In genomic region chr11:80778916-80779526, GRCm38 (mm10) we compare ENCODE assay signal across 7 mouse cellular contexts. TPM values are rescaled to one million over a fixed set of nuclear protein-coding genes. Genes with fewer than 3 reads are reported as not detected.
A peak's percentile ranks its signal among the peaks of the same experiment; 100 is the strongest.
DNase-seq lines count a peak whose midpoint lies in the region; ATAC-seq and TF ChIP-seq lines count a peak whose summit lies in the region.

No protein-coding gene starts in this region.

- no peaks in the 10 kb centered on the region for H3K36me3 ChIP-seq in forebrain, embryonic 11.5 days (ENCODE audit: control insufficient read depth, insufficient read depth, low read length)
- no peaks in the 10 kb centered on the region for H3K36me3 ChIP-seq in limb, embryonic 14.5 days (ENCODE audit: control insufficient read depth, insufficient read depth, low read length)
- no peaks in the 10 kb centered on the region for H3K36me3 ChIP-seq in stomach, postnatal 0 days (ENCODE audit: control insufficient read depth, insufficient read depth, low read length)

- TF ChIP-seq POLR2A in limb, embryonic 14.5 days (IDR thresholded peaks at IDR 0.05; ENCODE audit: borderline replicate concordance, extremely low read depth, insufficient read depth, insufficient read length): no peak

- H3K9ac ChIP-seq in forebrain, embryonic 11.5 days (ENCODE audit: low read length): peak overlapping the region; percentile 59
- peak overlapping the region; percentile 59 for H3K9ac ChIP-seq in limb, embryonic 14.5 days (ENCODE audit: low read depth, low read length, severe bottlenecking)
- peak overlapping the region; percentile 72 for H3K9ac ChIP-seq in stomach, postnatal 0 days (ENCODE audit: low read length)

- H3K27ac ChIP-seq in forebrain, embryonic 11.5 days (ENCODE audit: low read depth, low read length): no peak overlapping the region
- H3K27ac ChIP-seq in limb, embryonic 14.5 days (replicated peaks; ENCODE audit: low read depth, low read length): no peak overlapping the region
- H3K27ac ChIP-seq in stomach, postnatal 0 days (replicated peaks): peak overlapping the region; percentile 94

- WGBS in forebrain, embryonic 11.5 days: 5% methylated on average over 18 of the region's 18 CpGs
- WGBS in limb, embryonic 14.5 days: 3% methylated on average over 18 of the region's 18 CpGs
- 4% methylated on average over 18 of the region's 18 CpGs for WGBS in stomach, postnatal 0 days

- DNase-seq in retina, postnatal 1 day: peak; percentile 7
- no peak for DNase-seq in retina, embryonic 14.5 days (ENCODE audit: low spot score)
- no peak for DNase-seq in forebrain, embryonic 11.5 days (ENCODE audit: low spot score)
- no peak for DNase-seq in limb, embryonic 14.5 days (ENCODE audit: low spot score)
- DNase-seq in stomach, postnatal 0 days (ENCODE audit: low spot score): no peak
- DNase-seq in left cerebral cortex, postnatal 25 days (ENCODE audit: low spot score in 2 of 2): no peak
- DNase-seq in frontal cortex, postnatal 36 days (ENCODE audit: low spot score in 2 of 2): no peak

- intact Hi-C loops in left cerebral cortex, postnatal 25 days (cut with DNase I): loop anchor here (2.0 to 5.0 kb wide), 2 partner anchors 62 to 82 kb away; no protein-coding TSS in a partner anchor

- H3K27me3 ChIP-seq in forebrain, embryonic 11.5 days (ENCODE audit: control insufficient read depth, insufficient read depth, low read length): peaks cover 10% of the 10 kb centered on the region
- H3K27me3 ChIP-seq in limb, embryonic 14.5 days (ENCODE audit: control insufficient read depth, insufficient read depth, low read length): no peaks in the 10 kb centered on the region
- H3K27me3 ChIP-seq in stomach, postnatal 0 days (ENCODE audit: control insufficient read depth, insufficient read depth, low read length): no peaks in the 10 kb centered on the region

- peak; percentile 42; the same call in 1 of the 2 replicates for ATAC-seq in forebrain, embryonic 11.5 days (replicated peaks; ENCODE audit: low FRiP score)
- ATAC-seq in limb, embryonic 14.5 days (ENCODE audit: low FRiP score, low read depth): no peak; the same call in 1 of the 2 replicates
- ATAC-seq in stomach, postnatal 0 days (ENCODE audit: low FRiP score, low TSS enrichment): no peak

- peak overlapping the region; percentile 64 for H3K4me3 ChIP-seq in forebrain, embryonic 11.5 days (ENCODE audit: low read depth, low read length)
- H3K4me3 ChIP-seq in limb, embryonic 14.5 days (replicated peaks; ENCODE audit: low read length): peak overlapping the region; percentile 70
- peak overlapping the region; percentile 71 for H3K4me3 ChIP-seq in stomach, postnatal 0 days (ENCODE audit: low read depth, low read length)

- no peak for TF ChIP-seq EP300 in stomach, postnatal 0 days (optimal IDR thresholded peaks at IDR 0.05)

- peak overlapping the region; percentile 90 for H3K4me2 ChIP-seq in forebrain, embryonic 11.5 days (ENCODE audit: low read depth, low read length, severe bottlenecking)
- peak overlapping the region; percentile 91 for H3K4me2 ChIP-seq in limb, embryonic 14.5 days (replicated peaks; ENCODE audit: low read depth, low read length, severe bottlenecking)
- peak overlapping the region; percentile 85 for H3K4me2 ChIP-seq in stomach, postnatal 0 days (replicated peaks; ENCODE audit: low read depth)

- peaks cover 6% of the 10 kb centered on the region; the same call in 1 of the 2 replicates for H3K4me1 ChIP-seq in forebrain, embryonic 11.5 days (replicated peaks; ENCODE audit: control insufficient read depth, insufficient read depth, low read length)
- H3K4me1 ChIP-seq in limb, embryonic 14.5 days (ENCODE audit: control insufficient read depth, insufficient read depth, low read length): 0 out of 2 replicates have a peak, but pooled peaks cover 2% of the 10 kb centered on the region
- no peaks in the 10 kb centered on the region for H3K4me1 ChIP-seq in stomach, postnatal 0 days (replicated peaks; ENCODE audit: control insufficient read depth, insufficient read depth)

- no peaks in the 10 kb centered on the region for H3K9me3 ChIP-seq in forebrain, embryonic 11.5 days (ENCODE audit: control insufficient read depth, low read length)
- H3K9me3 ChIP-seq in limb, embryonic 14.5 days (ENCODE audit: control insufficient read depth, low read length): no peaks in the 10 kb centered on the region
- H3K9me3 ChIP-seq in stomach, postnatal 0 days (ENCODE audit: control insufficient read depth, low read length): no peaks in the 10 kb centered on the region

- no peak for TF ChIP-seq CTCF in stomach, postnatal 0 days (IDR thresholded peaks at IDR 0.05; ENCODE audit: low read depth)

RNA-seq across cellular contexts. Expression of gene Myo1d, which starts 0.8 kb away (rescaled TPM):
- polyA plus RNA-seq in forebrain, embryonic 11.5 days (2014; fragmentation: Nextera tagmentation; extraction: Ambion mirVana): 3.0 and 3.3 TPM in 2 replicates
- polyA plus RNA-seq in limb, embryonic 14.5 days (2012; rRNA removed): 6.6 and 7.5 TPM in 2 replicates
- polyA plus RNA-seq in limb, embryonic 14.5 days (2014; fragmentation: Nextera tagmentation; extraction: Ambion mirVana): 8.3 and 10.6 TPM in 2 replicates
- polyA plus RNA-seq in stomach, postnatal 0 days (2015; fragmentation: Nextera tagmentation; extraction: Ambion mirVana): 21.6 and 24.4 TPM in 2 replicates
- 1 to 10 TPM; 4.7 to 6.5 TPM for total RNA-seq in left cerebral cortex, postnatal 25 days (2021)

RNA-seq across cellular contexts. Expression of gene Tmem98, which starts 31.0 kb away (rescaled TPM):
- 92.7 and 97.0 TPM in 2 replicates for polyA plus RNA-seq in forebrain, embryonic 11.5 days (2014; fragmentation: Nextera tagmentation; extraction: Ambion mirVana)
- 59.2 and 79.9 TPM in 2 replicates for polyA plus RNA-seq in limb, embryonic 14.5 days (2012; rRNA removed)
- polyA plus RNA-seq in limb, embryonic 14.5 days (2014; fragmentation: Nextera tagmentation; extraction: Ambion mirVana): 68.4 and 83.4 TPM in 2 replicates
- polyA plus RNA-seq in stomach, postnatal 0 days (2015; fragmentation: Nextera tagmentation; extraction: Ambion mirVana): 126 and 129 TPM in 2 replicates
- 1 to 10 TPM; 5.8 to 6.7 TPM for total RNA-seq in left cerebral cortex, postnatal 25 days (2021)
